Mouse (Mus musculus): ENCODE results near the gene Mad1l1.

DNA sequence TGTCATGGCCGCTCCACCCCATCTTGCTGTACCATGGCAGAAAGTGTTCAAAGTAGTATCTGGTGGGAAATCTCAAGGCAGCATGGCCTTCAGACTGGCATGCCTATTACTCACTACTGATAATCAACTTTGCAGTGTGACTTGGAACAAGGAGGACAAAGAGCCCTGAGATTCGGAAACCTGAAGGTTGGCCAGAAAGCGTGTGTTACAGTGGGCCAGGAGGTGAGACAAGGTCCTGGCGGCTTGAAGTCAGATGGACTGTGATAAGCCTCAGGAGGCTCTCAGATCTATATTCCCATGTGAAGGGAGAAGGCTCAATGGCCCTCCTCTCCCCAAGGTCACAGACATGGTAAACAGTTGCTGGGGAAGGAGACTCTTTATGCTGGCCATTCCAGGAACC lies 241.8 kb downstream of the Mad1l1 start:
- TF ChIP-seq CTCF (IDR thresholded peaks at IDR 0.05; ENCODE audit: borderline replicate concordance, insufficient read depth, low read length) = no peak
- TF ChIP-seq POLR2A (IDR thresholded peaks at IDR 0.05; ENCODE audit: low read depth, low read length) = no peak

Measured in embryonic fibroblast, embryonic 13.5 days (primary cell).